Mouse (Mus musculus): ENCODE data around the gene Sst.
"Not testable (repeated sequence)": the region's sequence is repeated elsewhere in the genome, so short reads cannot be mapped to it uniquely, and the experiment has no call there.

DNA sequence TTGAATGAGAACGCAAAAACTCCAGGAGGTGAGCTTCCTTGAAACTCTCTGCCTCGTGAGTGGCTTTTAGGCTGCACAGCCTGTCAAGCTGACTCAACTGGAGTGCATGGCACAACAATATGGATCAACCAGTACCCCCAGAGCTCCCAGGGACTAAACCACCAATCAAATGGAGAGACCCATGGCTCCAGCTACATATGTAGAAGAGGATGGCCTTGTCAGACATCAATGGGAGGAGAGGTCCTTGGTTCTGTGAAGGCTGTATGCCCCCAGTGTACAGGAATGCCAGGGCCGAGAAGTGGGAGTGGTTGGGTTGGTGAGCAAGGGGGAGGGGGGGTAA, 18.2 kb upstream of the Sst start:
- TF ChIP-seq POLR2A (IDR thresholded peaks at IDR 0.05; ENCODE audit: control insufficient read depth, low read depth, low read length); CTCF (IDR thresholded peaks at IDR 0.05; ENCODE audit: control insufficient read depth, insufficient read depth, insufficient replicate concordance, low read depth, low read length): not testable (repeated sequence)

Measured in testis, adult 2 months (tissue).